Mouse (Mus musculus): ENCODE measurements around the gene Olfr97. TPM values are rescaled to one million over a fixed set of nuclear protein-coding genes. Genes with fewer than 3 reads are reported as not detected.

The Olfr97 gene
- polyA plus RNA-seq, 1 experiment from 2014 or later, result not detected

- Histone ChIP-seq H3K4me2 (replicated peaks; ENCODE audit: low read depth, low read length) (no peak overlapping the region), H3K27ac (ENCODE audit: low read length) (no peak overlapping the region), H3K4me3 (ENCODE audit: low read depth, low read length) (no peak overlapping the region), H3K9me3 (ENCODE audit: low read length) (no peaks in the 10 kb centered on the region; the same call in 1 of the 2 replicates), H3K4me1 (ENCODE audit: insufficient read depth, low read depth, low read length) (no peaks in the 10 kb centered on the region), H3K9ac (replicated peaks; ENCODE audit: low read depth) (no peak overlapping the region), H3K36me3 (ENCODE audit: insufficient read depth, low read length) (no peaks in the 10 kb centered on the region), H3K27me3 (replicated peaks; ENCODE audit: insufficient read depth, low read length) (no peaks in the 10 kb centered on the region)
- no peak for DNase-seq (ENCODE audit: low spot score)
- WGBS, result 22% methylated on average over 1 of the region's 1 CpGs
- no peak for TF ChIP-seq CTCF (IDR thresholded peaks at IDR 0.05)
- TF ChIP-seq EP300 (IDR thresholded peaks at IDR 0.05), result no peak
- ATAC-seq, result no peak
Measured at GRCm38 (mm10) chr17:37221879-37222278, 15.3 kb downstream of the Olfr97 start.

DNA sequence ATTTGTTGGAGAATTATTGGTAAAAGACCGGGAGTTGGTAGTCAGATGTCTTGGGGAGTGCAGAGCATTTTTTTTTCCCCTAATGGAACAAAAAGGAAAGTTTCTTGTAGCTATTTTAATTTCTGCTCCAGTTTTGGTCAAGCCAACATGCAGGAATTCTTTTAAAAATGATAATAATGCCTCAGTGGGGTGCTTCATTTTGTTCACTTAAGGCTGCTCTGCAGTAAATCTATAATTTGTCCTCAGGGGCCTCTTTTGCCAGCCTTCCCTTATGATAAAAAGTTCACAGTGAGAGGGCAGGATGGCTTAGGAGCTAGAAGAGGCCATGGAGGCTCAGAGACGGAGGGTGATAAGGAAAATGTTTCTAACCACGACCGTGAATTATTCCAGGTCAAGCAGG lies 17.3 kb downstream of the Olfr97 start, which contains the start of gene Olfr96:
Gene Olfr96, plus strand, starts transcription at position 301 of the 400 bp plus-strand sequence.
- no peak for ATAC-seq
- H3K9ac ChIP-seq (replicated peaks; ENCODE audit: low read depth), result no peak within 1 kb of the TSS
- WGBS, result 49% methylated on average over 4 of the region's 4 CpGs

DNA sequence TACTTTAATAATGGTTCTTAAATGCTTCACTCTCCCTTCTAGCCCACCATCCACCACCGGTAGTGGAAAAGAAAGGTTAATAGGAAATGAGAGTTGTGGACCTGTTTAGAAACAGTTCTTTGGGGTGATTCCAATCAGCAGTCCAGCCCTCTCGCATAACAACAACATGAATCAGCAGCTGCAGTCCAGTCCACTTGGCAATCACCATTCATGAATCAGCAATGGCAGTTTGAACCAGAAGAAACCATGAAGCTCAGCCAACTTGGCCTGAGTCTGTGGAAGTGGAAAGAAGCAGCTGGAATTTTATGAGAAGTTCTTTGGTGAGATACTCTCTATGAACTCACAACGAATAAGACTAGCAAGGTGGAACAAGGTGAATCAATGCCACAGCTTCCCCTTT lies 18.6 kb downstream of the Olfr97 start:
- H3K36me3 ChIP-seq (ENCODE audit: insufficient read depth, low read length), result no peaks in the 10 kb centered on the region
- H3K27me3 ChIP-seq (replicated peaks; ENCODE audit: insufficient read depth, low read length), result no peaks in the 10 kb centered on the region
- 73% methylated on average over 3 of the region's 3 CpGs for WGBS
- no peak overlapping the region for H3K27ac ChIP-seq (ENCODE audit: low read length)
- H3K4me2 ChIP-seq (replicated peaks; ENCODE audit: low read depth, low read length), result no peak overlapping the region
- no peaks in the 10 kb centered on the region for H3K4me1 ChIP-seq (ENCODE audit: insufficient read depth, low read depth, low read length)
- no peak for TF ChIP-seq CTCF (IDR thresholded peaks at IDR 0.05)
- TF ChIP-seq EP300 (IDR thresholded peaks at IDR 0.05), result no peak
- no peak overlapping the region for H3K4me3 ChIP-seq (ENCODE audit: low read depth, low read length)
- DNase-seq (ENCODE audit: low spot score), result no peak
- no peaks in the 10 kb centered on the region; the same call in 1 of the 2 replicates for H3K9me3 ChIP-seq (ENCODE audit: low read length)
- H3K9ac ChIP-seq (replicated peaks; ENCODE audit: low read depth), result no peak overlapping the region
- ATAC-seq, result no peak

More for the DNA sequence above, 17.3 kb downstream of the Olfr97 start, which contains the start of gene Olfr96:
- no peak for DNase-seq (ENCODE audit: low spot score)
- H3K36me3 ChIP-seq (ENCODE audit: insufficient read depth, low read length), result no peaks in the 10 kb centered on the region
- no peak for TF ChIP-seq CTCF (IDR thresholded peaks at IDR 0.05)
- no peak for TF ChIP-seq EP300 (IDR thresholded peaks at IDR 0.05)
- no peaks in the 10 kb centered on the region for H3K27me3 ChIP-seq (replicated peaks; ENCODE audit: insufficient read depth, low read length)
- H3K4me1 ChIP-seq (ENCODE audit: insufficient read depth, low read depth, low read length), result no peaks in the 10 kb centered on the region
- no peak within 1 kb of the TSS for H3K27ac ChIP-seq (ENCODE audit: low read length)
- no peak within 1 kb of the TSS for H3K4me3 ChIP-seq (ENCODE audit: low read depth, low read length)
- no peak within 1 kb of the TSS for H3K4me2 ChIP-seq (replicated peaks; ENCODE audit: low read depth, low read length)
- no peaks in the 10 kb centered on the region; the same call in 1 of the 2 replicates for H3K9me3 ChIP-seq (ENCODE audit: low read length)

GRCm38 (mm10) chr17:37213018-37213417 lies 24.1 kb downstream of the Olfr97 start, which contains the start of gene Olfr95:
Gene Olfr95 (minus strand): TSS chr17:37213118.
- ATAC-seq, result no peak
- Histone ChIP-seq H3K4me2 (replicated peaks; ENCODE audit: low read depth, low read length) (no peak within 1 kb of the TSS), H3K27ac (ENCODE audit: low read length) (no peak within 1 kb of the TSS), H3K9ac (replicated peaks; ENCODE audit: low read depth) (no peak within 1 kb of the TSS), H3K4me3 (ENCODE audit: low read depth, low read length) (no peak within 1 kb of the TSS), H3K9me3 (ENCODE audit: low read length) (no peaks in the 10 kb centered on the region; the same call in 1 of the 2 replicates), H3K27me3 (replicated peaks; ENCODE audit: insufficient read depth, low read length) (peaks cover 6% of the 10 kb centered on the region; the same call in 1 of the 2 replicates), H3K4me1 (ENCODE audit: insufficient read depth, low read depth, low read length) (no peaks in the 10 kb centered on the region), H3K36me3 (ENCODE audit: insufficient read depth, low read length) (no peaks in the 10 kb centered on the region)
- DNase-seq (ENCODE audit: low spot score), result no peak
- 59% methylated on average over 3 of the region's 3 CpGs for WGBS
- TF ChIP-seq CTCF (IDR thresholded peaks at IDR 0.05), result no peak
- no peak for TF ChIP-seq EP300 (IDR thresholded peaks at IDR 0.05)

DNA sequence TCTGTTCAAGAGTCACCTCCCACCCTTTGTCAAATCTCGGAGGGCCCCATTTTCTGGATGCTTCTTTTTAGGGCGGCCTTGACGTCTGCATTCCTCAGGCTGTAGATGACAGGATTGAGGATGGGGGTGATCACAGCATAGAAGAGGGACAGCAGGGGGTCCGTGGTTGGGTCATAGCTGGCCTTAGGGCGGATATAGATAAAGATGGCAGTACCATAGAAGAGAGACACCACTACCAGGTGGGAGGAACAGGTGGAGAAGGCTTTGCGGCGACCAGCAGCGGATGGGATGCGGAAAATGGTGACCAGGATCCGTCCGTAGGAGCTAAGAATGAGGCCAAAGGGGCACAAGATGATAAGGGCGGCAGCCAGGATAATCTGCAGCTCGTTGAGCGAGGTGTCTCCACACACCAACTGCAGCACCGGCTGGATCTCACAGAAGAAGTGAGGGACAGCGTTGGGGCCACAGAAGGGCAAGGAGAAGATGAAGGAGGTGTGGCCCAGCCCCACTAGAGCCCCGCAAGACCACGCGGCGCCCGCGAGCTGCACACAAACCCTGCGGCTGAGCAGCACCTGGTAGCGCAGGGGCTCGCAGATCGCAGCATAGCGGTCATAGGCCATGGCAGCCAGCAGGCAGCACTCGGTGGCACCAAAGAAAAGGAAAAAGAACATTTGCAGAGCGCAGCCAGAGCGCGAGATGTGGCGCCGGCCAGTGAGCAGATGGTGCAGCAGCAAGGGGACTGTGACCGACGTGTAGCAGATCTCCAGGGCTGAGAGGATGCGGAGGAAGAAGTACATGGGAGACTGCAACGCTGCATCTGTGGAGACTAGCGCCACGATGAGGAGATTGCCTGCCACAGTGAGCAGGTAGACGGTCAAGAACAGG lies 26.0 kb downstream of the Olfr97 start:
- H3K36me3 ChIP-seq (ENCODE audit: insufficient read depth, low read length), result no peaks in the 10 kb centered on the region
- TF ChIP-seq EP300 (IDR thresholded peaks at IDR 0.05) (no peak), CTCF (IDR thresholded peaks at IDR 0.05) (no peak)
- no peak overlapping the region for H3K4me2 ChIP-seq (replicated peaks; ENCODE audit: low read depth, low read length)
- H3K27me3 ChIP-seq (replicated peaks; ENCODE audit: insufficient read depth, low read length), result peaks cover 6% of the 10 kb centered on the region; the same call in 1 of the 2 replicates
- DNase-seq (ENCODE audit: low spot score) (no peak), ATAC-seq (no peak)
- no peaks in the 10 kb centered on the region for H3K9me3 ChIP-seq (ENCODE audit: low read length)
- H3K4me3 ChIP-seq (ENCODE audit: low read depth, low read length), result no peak overlapping the region
- no peak overlapping the region for H3K9ac ChIP-seq (replicated peaks; ENCODE audit: low read depth)
- no peak overlapping the region for H3K27ac ChIP-seq (ENCODE audit: low read length)
- WGBS, result 12% methylated on average over 40 of the region's 40 CpGs
- no peaks in the 10 kb centered on the region for H3K4me1 ChIP-seq (ENCODE audit: insufficient read depth, low read depth, low read length)

DNA sequence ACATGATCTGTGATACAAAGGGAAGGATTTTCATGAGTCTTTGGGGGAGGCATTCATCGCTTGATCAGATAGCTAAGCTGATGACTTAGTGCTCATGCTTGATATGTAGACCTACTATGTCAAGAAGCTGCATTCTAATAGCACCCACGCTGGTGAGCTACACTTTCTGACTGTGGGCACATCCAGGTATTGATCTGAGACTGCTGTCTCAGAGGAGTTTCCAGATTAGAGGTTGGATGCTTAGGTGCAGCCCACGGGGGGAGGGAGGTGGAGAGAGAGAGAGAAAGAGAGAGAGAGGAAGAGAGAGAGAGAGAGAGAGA lies 33.3 kb downstream of the Olfr97 start:
- H3K27me3 ChIP-seq (replicated peaks; ENCODE audit: insufficient read depth, low read length), result no peaks in the 10 kb centered on the region
- no peak overlapping the region for H3K4me3 ChIP-seq (ENCODE audit: low read depth, low read length)
- H3K9ac ChIP-seq (replicated peaks; ENCODE audit: low read depth), result no peak overlapping the region
- no peak for TF ChIP-seq CTCF (IDR thresholded peaks at IDR 0.05)
- no peak for TF ChIP-seq EP300 (IDR thresholded peaks at IDR 0.05)
- H3K27ac ChIP-seq (ENCODE audit: low read length), result no peak overlapping the region
- DNase-seq (ENCODE audit: low spot score) (no peak), ATAC-seq (no peak)
- H3K4me1 ChIP-seq (ENCODE audit: insufficient read depth, low read depth, low read length), result no peaks in the 10 kb centered on the region
- no peaks in the 10 kb centered on the region for H3K36me3 ChIP-seq (ENCODE audit: insufficient read depth, low read length)
- no peak overlapping the region for H3K4me2 ChIP-seq (replicated peaks; ENCODE audit: low read depth, low read length)
- no peaks in the 10 kb centered on the region for H3K9me3 ChIP-seq (ENCODE audit: low read length)
- WGBS, result 35% methylated on average over 3 of the region's 3 CpGs

All from lung, postnatal 0 days (tissue).